Mouse (Mus musculus) heart, postnatal 0 days (tissue): ENCODE results near the gene Med10. TPM values are rescaled to one million over a fixed set of nuclear protein-coding genes. Genes with fewer than 3 reads are reported as not detected.

Source experiments
- ATAC-seq: fragments of 200-750 bp; cut with Nextera tagmentation; 2 replicates; pipeline ENCODE4 v1.8.0; 2017; ENCODE audit warnings: low read depth, moderate number of reproducible peaks, moderate library complexity; ENCODE audit not compliant: insufficient read depth
- DNase-seq: peaks from one replicate; pipeline ENCODE4 v3.0.0-alpha.2; 2016; ENCODE audit warnings: low spot score
- H3K27ac ChIP-seq: fragments of 300-500 bp; sonication (generic); 2 replicates; pipeline ENCODE4 v1.5.1; 2014; ENCODE audit warnings: low read depth, mild to moderate bottlenecking
- H3K27me3 ChIP-seq: fragments of 300-500 bp; sonication (generic); 2 replicates; pipeline ENCODE4 v1.6.1; 2014; ENCODE audit warnings: low read length, mixed read lengths; ENCODE audit not compliant: control insufficient read depth, insufficient read depth
- H3K36me3 ChIP-seq: fragments of 300-500 bp; sonication (generic); replicated peaks from 2 replicates; pipeline ENCODE4 v1.6.1; 2014; ENCODE audit warnings: low read length, mixed read lengths; ENCODE audit not compliant: control insufficient read depth, insufficient read depth
- H3K4me1 ChIP-seq: fragments of 300-500 bp; sonication (generic); 2 replicates; pipeline ENCODE4 v1.6.1; 2014; ENCODE audit warnings: antibody characterized with exemption; ENCODE audit not compliant: control insufficient read depth, insufficient read depth
- H3K4me2 ChIP-seq: fragments of 300-500 bp; sonication (generic); 2 replicates; pipeline ENCODE4 v1.6.1; 2014; ENCODE audit warnings: low read depth, mild to moderate bottlenecking, low read length, moderate library complexity
- H3K4me3 ChIP-seq: fragments of 300-500 bp; sonication (generic); 2 replicates; pipeline ENCODE4 v1.5.1; 2014; ENCODE audit warnings: low read depth, low read length
- H3K9ac ChIP-seq: fragments of 300-500 bp; sonication (generic); replicated peaks from 2 replicates; pipeline ENCODE4 v1.6.1; 2014; ENCODE audit warnings: low read depth, low read length, mixed read lengths
- H3K9me3 ChIP-seq: fragments of 300-500 bp; sonication (generic); replicated peaks from 2 replicates; pipeline ENCODE4 v1.6.1; 2016; ENCODE audit warnings: low read length; ENCODE audit not compliant: control insufficient read depth
- CTCF ChIP-seq: IDR thresholded peaks from 2 replicates; pipeline ENCODE4 v1.5.1; 2016; ENCODE audit warnings: antibody characterized with exemption, control low read depth, low read depth
- EP300 ChIP-seq: IDR thresholded peaks from 2 replicates; pipeline ENCODE4 v1.6.1; 2016; ENCODE audit warnings: antibody characterized with exemption, low read depth
- WGBS: fragments of 180-500 bp; shearing (Covaris S2); extraction: QIAGEN DNeasy Blood & Tissue Kit; methylation state at CpG from one replicate; pipeline ENCODE4 v1.1.7; 2014; 5-methylcytosine and 5-hydroxymethylcytosine counted together
- polyA plus RNA-seq: library from polyadenylated mRNA; unstranded; fragments of >200 nt; fragmentation: Nextera tagmentation; extraction: Ambion mirVana; gene quantifications from 2 replicates; pipeline ENCODE4 v1.2.1, GENCODE M21; 2015
- total RNA-seq: library from RNA; depleted of rRNA; stranded (reverse); fragments of >200 nt; gene quantifications from 2 replicates; pipeline ENCODE4 v1.2.3, GENCODE M21; 2014; ENCODE audit warnings: low replicate concordance

Med10 gene
- total and polyA plus RNA-seq, 2 experiments from 2014 or later = 60.2 to 101 TPM

- Histone ChIP-seq H3K27me3 (no peaks in the 10 kb centered on the region), H3K9ac (no peak overlapping the region), H3K27ac (no peak overlapping the region), H3K9me3 (0 out of 2 replicates have a peak, but pooled peaks cover 4% of the 10 kb centered on the region), H3K4me1 (no peaks in the 10 kb centered on the region), H3K36me3 (no peaks in the 10 kb centered on the region), H3K4me2 (no peak overlapping the region), H3K4me3 (no peak overlapping the region)
- no peak for TF ChIP-seq CTCF
- no peak for TF ChIP-seq EP300
- no peak for ATAC-seq
- WGBS = 70% methylated on average over 12 of the region's 12 CpGs
- no peak for DNase-seq
Measured at GRCm38 (mm10) chr13:69770538-69771456, 31.4 kb upstream of the Med10 start.

GRCm38 (mm10) chr13:69772358-69772757 lies 29.8 kb upstream of the Med10 start:
- Histone ChIP-seq H3K4me2 (no peak overlapping the region), H3K9ac (no peak overlapping the region), H3K27ac (no peak overlapping the region), H3K27me3 (no peaks in the 10 kb centered on the region), H3K4me1 (no peaks in the 10 kb centered on the region), H3K36me3 (no peaks in the 10 kb centered on the region), H3K4me3 (no peak overlapping the region), H3K9me3 (0 out of 2 replicates have a peak, but pooled peaks cover 4% of the 10 kb centered on the region)
- WGBS = 69% methylated on average over 4 of the region's 4 CpGs
- TF ChIP-seq EP300 (no peak), CTCF (no peak)
- ATAC-seq = no peak
- DNase-seq = no peak

- TF ChIP-seq EP300 (no peak), CTCF (no peak)
- no peaks in the 10 kb centered on the region for H3K27me3 ChIP-seq
- H3K27ac ChIP-seq = no peak overlapping the region
- 80% methylated on average over 19 of the region's 19 CpGs for WGBS
- H3K4me1 ChIP-seq = no peaks in the 10 kb centered on the region
- H3K9me3 ChIP-seq = no peaks in the 10 kb centered on the region
- no peak overlapping the region for H3K4me3 ChIP-seq
- H3K4me2 ChIP-seq = no peak overlapping the region
- ATAC-seq = no peak
- no peak for DNase-seq
- H3K36me3 ChIP-seq = no peaks in the 10 kb centered on the region
- H3K9ac ChIP-seq = no peak overlapping the region
Measured at GRCm38 (mm10) chr13:69778221-69778620, 24.0 kb upstream of the Med10 start.

GRCm38 (mm10) chr13:69788704-69789103 lies 13.5 kb upstream of the Med10 start:
- H3K27ac ChIP-seq = no peak overlapping the region
- H3K9ac ChIP-seq = no peak overlapping the region
- H3K4me3 ChIP-seq = no peak overlapping the region
- H3K27me3 ChIP-seq = no peaks in the 10 kb centered on the region
- DNase-seq (no peak), ATAC-seq (no peak)
- WGBS = 71% methylated on average over 5 of the region's 5 CpGs
- no peak overlapping the region for H3K4me2 ChIP-seq
- no peaks in the 10 kb centered on the region for H3K9me3 ChIP-seq
- no peaks in the 10 kb centered on the region for H3K4me1 ChIP-seq
- TF ChIP-seq EP300 (no peak), CTCF (no peak)
- H3K36me3 ChIP-seq = no peaks in the 10 kb centered on the region

GRCm38 (mm10) chr13:69791814-69792213 lies 10.4 kb upstream of the Med10 start:
- H3K27me3 ChIP-seq = no peaks in the 10 kb centered on the region
- ATAC-seq = no peak
- no peaks in the 10 kb centered on the region for H3K4me1 ChIP-seq
- no peak overlapping the region for H3K4me3 ChIP-seq
- DNase-seq = no peak
- H3K27ac ChIP-seq = no peak overlapping the region
- WGBS = 72% methylated on average over 1 of the region's 1 CpGs
- H3K9me3 ChIP-seq = no peaks in the 10 kb centered on the region
- no peak for TF ChIP-seq CTCF
- TF ChIP-seq EP300 = no peak
- H3K36me3 ChIP-seq = no peaks in the 10 kb centered on the region
- no peak overlapping the region for H3K4me2 ChIP-seq
- no peak overlapping the region for H3K9ac ChIP-seq
